Mouse (Mus musculus): ENCODE data around the gene Pigf.

GRCm38 (mm10) chr17:87062639-87063038 lies 37.4 kb upstream of the Pigf start:
- TF ChIP-seq POLR2A (IDR thresholded peaks at IDR 0.05; ENCODE audit: borderline replicate concordance, extremely low read depth, low read depth, low read length): no peak
- no peak for TF ChIP-seq CTCF (IDR thresholded peaks at IDR 0.05; ENCODE audit: insufficient read depth, low read length)
